Mouse (Mus musculus) heart, postnatal 4 days (tissue): ENCODE measurements around the gene Tlx3. TPM values are rescaled to one million over a fixed set of nuclear protein-coding genes. Genes with fewer than 3 reads are reported as not detected.

ENCODE experiments used
- DNase-seq: peaks from one replicate; pipeline ENCODE4 v3.0.0; 2021
- total RNA-seq, 2 experiments: library from RNA; stranded (reverse); gene quantifications; 2 replicates each; pipeline ENCODE4 v1.2.3; 2021

Gene Tlx3
- total RNA-seq, 2 experiments from 2014 or later: not detected

DNA sequence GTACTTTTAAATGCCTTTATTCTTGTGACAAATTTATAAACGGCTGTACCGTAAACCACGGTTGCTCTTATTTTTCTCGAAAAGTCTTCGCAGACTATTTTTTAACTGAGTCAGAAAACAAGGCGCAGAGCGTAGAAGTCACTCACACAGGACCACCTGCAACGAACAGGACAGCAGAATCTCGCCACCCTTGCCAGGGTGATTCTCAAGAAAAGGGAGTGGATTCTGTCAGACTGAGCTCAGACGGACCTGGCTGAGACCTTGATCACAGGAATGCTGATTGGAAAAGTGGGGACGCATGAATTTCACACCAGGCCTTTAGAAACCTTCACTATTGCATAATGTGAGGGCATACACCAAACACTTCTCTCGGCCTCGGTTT, 6.3 kb downstream of the Tlx3 start:
- no peak for DNase-seq

DNA sequence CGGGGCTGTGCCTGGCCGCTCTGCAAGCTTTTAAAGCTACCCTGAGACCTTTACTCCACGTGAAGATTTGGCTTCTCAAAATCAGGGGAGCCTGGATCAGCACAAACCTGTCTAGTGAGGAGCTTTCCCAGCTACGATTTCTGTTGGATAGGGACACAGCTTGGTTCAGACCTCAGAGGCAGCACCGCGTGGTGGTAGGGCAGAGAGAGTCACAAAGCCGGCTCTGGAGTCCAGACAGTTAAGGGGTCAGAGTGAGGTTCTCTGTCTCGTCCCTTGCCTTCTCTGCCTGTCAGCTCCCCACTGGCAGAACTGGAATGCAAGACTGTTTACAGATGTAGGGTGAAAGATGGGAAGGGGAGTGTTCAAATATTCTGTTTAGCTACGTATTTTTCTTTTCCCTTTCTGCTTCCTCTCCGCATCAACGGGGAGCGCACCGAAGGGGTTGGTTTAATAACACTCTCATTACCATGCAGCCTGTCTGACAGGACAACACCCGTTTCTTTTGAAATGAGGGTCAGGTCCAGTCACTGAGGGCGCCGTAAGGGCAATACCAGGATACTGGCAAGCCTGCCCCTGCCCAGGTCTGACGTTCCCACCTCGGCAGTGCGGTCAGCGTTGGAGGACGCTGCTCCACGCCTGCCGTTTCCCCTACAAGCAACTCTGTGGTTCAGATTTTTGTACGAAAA, 6.8 kb downstream of the Tlx3 start:
- DNase-seq: no peak

DNA sequence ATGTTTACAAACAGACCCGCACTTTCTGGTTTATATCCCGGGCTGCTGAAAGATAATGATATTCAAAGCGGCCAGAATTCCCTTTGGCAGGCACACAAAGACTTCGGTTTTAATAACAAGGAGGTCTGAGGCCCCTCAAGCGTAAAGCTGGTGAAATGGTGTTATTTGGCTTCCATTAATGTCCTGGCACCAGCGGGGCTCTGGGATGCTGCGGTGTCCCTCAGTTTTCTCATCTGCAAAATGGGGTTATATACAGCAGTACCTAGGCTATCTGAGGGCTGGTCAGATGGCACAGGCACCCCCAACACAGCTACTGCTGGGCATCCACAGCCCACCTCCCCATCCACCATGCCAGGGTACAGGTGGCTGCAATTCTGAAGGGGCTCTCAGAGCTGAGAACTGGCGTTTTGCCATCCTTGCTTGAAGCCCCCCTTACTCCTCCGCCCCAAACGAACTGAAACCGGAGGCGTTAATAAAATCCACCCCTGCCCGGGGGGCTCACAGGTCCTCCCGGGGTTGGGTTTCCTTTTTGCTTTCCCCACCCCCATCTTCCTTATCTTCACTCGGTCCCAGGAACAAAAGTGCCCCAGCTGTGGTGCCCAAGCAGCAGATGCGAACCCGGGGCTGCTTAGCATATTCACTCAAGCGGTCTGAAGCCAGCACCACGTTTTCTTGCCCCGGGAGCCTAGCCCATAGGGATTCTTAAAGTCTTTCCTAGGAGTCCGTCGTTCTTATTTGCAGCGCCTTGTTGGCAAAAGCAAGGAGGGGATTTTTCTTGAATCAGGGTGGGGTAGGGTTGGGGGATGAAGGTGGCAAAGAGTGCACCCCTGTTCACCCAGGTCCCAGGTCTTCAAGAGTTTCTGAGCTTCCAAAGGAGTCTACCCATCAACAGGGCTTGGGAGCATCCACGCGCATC, 7.6 kb downstream of the Tlx3 start:
- no peak for DNase-seq

DNA sequence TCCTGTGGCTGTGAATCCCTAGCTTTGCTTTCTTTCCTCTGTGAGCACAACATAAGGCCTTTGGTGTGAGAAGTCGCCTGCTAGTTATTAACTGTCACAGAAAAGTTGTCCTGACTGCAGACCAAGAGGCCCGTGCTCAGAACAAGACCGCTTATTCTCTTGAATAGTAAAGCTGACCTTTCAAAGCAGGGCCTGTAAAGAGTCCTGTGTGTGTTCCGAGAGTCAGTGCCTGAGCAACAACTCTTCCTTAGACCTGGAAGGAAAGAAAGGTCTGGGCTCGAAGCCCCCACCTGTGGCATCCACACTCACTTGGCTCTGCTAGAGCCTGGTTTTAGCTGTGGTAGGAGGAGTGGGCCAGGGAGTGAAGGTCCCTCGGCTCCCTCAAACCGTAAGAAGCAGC, 8.3 kb downstream of the Tlx3 start:
- DNase-seq: no peak

DNA sequence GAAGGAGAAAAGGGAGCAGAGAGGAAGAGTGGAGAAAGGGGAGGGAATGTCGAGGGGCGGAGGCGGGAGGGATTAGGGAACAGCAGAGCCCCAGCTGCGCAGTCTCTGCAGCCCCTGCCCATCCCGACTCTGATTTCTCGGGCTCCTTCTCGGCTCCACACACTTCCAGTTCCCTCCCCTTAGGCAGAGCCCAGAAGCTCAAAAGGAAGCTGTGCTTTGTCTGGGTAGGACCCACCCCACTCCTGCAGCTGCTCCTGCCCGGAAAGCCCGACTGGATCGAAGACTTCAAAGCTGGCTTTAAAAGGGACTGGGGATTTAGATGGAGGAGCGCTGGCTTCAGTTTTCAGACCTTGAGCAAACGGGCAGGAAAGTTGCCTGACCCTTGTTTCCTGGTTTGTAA, 9.7 kb downstream of the Tlx3 start:
- DNase-seq: no peak

DNA sequence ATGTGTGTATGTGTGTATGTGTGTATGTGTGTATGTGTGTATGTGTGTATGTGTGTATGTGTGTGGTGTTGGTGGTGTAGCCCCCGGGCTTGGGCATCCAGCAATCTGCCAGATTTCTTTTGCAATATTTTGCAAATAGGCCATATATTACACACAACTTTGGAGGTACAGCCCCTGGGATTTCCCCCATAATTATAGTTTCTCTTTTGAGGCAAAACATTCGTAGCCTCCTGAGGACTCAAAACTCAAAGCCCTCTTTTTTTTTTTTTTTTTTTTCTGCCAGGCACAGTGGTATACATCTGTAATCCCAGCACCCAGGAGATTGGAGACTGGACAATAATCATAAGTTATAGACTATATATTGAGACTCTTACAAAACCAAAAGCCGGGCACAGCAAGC, 21.6 kb downstream of the Tlx3 start:
- no peak for DNase-seq

DNA sequence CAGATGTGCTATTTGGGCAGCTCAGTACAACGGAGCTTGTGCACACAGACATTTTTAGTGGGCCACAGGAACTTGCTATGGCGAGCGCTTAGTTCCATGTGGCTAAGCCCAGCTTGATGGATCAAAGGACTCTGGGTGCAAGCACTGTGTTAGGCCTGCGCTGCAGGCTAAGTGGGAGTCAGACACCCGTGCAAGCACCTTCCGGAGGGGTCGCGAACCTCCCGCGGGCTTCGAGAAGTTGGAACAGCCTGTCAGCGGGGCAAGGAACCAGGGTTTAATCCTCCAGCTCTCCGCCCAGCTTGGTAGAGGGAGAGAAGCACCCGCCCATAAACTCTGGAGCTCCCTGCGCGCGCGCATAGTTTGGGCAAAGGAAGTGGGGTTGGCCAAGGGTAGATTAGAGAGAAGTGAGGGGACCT, 22.7 kb downstream of the Tlx3 start:
- peak; percentile 7 for DNase-seq

DNA sequence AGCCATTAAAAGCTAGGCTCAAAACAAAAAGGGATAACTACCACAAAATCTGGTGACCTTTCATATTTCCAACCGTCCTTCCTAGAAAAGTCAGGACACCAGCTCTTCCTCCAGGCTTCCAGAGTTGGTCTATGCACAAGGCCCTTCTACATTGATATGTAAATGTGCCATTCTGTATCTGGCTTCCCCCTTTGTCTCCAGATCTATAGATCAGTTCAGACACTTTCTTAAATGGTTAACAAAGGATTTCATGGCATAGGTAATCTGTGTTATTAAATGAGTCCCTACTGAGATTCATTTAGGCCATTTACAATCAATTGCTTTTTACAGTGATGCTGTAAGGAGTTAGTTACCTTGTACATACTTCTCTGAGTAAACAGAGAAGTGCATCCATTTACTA, 23.6 kb downstream of the Tlx3 start:
- no peak for DNase-seq

DNA sequence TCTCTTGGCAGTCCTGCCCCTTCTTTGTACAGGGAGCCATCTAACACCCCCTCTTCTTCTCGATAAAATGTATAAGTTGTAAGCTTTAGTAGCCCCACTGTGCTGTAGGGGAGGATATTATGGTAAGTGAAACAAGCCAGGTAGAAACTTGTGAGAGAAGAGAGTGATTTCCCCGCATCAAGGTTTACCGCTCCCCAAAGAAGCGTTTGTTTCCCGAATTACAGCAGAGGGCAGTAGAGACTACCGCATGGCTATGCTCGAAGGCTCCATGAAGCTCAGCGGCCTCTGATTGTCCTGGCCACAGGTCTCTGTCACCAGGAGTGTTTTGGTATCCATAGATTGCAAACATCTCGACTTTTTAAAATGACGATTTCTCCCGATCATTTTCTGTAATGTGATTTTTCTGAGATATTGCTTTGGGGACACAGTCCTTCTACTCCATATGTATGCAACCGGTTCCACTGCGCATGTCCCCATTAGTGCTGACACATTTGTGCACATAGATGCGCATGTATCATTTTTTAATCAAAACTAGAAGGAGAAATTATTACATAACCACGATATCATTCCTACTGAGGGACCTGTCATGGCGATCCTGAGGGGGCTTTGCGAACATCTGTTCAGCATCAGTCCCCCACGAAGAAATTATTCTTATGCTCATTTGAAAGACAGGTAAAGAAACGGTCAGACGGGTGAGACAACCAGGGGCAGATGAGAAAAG, 26.7 kb downstream of the Tlx3 start:
- DNase-seq: peak; percentile 66

DNA sequence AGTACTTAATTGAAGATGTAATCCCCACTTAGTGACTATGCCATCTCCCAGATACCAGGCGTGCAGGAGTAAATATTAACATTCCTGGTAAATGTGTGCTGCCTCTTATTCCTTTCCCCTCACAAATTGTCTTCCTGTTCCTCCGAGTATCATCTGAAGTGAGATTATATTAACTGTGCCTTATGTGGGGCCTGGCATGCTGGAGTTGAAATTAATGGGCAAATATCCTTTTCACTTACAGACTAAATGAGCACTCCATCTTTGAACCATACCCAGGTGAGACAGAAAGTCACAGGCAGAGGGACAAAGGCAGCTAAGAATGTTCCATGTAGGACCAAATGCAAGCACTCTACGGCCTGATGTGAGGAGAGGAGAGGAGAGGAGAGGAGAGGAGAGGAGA, 27.6 kb downstream of the Tlx3 start:
- no peak for DNase-seq

DNA sequence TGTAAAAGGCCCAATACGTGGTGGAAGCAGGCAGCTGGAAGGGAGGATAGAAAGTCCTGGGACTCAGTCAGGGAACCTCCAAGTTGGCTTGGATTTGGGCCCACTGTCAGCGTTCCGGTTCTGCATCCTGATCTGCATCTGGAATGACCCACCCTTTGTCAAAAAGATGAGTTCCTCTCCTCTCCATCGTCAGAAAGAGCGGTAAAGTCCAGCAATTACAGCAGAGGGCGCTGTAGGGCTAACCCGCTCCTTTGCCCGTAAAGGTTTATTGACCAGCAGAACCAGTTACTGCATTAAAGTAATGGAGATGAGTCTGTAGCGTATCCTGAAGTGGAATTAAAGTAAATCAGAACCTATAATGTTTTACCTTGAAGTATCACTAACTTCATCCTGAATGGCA, 32.9 kb downstream of the Tlx3 start:
- peak; percentile 67 for DNase-seq

DNA sequence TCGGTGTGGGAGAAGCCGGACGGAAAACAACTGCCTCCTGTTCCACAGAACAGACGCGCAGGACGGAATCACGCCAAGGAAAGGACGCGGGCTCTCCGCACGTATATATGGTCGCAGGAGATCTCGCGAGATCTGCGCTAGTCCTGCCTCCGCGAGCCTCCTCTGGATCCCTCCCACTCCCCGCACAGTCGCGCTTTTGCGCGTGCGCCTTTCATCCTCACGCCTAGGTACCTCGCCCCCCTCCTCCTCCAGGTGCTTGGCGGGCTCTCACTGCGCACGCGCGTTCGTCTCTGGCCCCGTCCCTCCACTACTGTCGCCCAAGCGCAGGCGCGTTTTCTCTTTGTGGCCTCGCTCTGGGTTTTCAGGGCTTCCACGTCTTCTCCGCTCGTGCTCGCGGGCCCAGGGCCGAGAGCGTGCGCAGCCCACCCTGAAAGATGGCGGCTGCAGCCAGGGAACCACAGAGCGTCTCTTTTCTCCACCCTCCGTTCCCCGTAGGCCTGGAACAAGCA, 40.3 kb downstream of the Tlx3 start, which contains the start of gene Npm1:
Gene Npm1, minus strand, starts transcription at position 209 of the 509 bp plus-strand sequence.
- DNase-seq: peak; percentile 99

DNA sequence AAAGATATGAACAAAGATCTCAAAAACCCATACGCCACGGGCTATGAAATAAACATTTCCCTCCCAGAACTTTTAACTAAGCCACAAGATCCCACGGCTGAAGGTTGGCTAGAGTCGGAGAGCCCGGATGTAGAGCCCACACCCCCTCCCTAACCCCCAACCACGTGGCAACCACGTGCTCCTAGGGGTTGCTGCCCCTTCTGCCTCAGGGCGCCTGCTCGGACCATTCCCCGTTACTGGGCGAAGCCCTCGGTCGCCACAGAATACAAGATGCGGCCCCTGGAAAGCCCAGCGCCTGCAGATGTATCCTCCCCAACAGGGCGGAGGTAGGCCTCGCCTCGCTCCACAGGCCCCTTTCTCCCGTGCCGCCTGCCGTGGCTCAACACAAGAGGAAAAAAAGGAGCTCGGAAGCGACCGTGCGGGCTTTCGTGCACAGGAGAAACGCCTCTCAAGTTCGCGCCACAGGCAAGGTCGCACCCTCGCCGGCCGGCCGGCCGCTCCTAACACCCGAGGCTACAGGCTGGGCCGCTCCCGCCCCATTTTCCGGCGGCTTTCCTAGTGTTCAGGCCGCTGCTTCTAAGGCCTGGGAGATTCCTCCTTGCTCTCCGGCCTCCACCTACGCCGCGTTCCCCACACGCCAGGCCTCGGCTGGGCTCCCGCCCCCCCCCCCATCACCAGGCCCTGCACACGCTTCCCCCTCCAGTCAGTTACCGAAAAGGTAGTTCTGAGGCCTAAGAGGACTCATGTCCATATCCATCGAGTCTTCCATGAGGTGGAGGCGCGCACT, 41.0 kb downstream of the Tlx3 start:
- DNase-seq: peak; percentile 78

DNA sequence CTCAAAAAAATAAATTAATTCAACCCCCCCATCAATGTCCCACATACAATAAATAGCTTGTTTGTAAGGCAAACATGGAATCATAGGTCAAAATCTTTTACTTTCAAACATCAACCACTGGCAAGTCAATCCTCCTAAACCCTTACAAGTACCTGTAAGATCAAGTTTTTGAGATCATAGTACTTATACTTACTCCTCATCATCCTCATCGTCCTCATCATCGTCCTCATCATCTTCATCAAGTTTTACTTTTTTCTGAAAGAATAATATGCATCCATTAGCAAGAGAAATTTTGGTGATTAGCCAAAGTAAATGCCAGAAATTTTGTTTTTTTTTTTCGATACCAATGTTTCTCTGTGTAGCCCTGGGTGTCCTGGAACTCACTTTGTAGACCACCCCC, 43.6 kb downstream of the Tlx3 start:
- DNase-seq: no peak

DNA sequence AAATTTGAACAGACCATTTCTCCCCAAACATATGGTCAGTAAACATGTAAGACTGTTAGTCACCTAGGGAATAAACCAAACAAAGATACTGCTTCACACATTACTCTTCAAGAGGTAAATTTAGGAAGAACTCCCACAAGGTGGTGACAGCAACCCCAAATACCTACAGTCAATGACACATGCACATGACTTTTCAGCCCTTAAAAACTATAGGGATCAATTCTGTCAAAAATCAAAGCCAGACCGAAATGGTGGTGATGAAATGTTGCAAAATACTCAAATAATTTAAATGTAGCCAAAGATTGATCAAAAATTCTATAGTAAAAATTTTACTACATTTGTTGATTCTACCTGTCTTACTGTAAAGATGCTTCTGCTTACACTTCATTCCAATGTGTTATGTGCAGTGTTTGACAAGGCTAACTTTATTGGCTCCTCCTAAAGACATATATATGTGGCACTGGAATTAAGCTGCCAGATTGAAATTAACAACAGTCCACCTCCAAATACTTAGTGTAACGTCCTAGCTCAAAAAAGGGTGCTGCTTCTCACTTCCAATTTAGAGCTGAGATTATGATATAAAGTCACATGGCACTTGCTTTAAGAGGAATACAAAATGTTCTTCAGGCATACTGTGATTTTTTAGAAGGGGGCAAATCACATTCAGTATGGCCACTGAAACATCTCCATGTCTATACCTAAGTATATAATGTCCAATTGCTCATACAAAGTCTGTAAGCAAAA, 45.8 kb downstream of the Tlx3 start:
- DNase-seq: no peak

DNA sequence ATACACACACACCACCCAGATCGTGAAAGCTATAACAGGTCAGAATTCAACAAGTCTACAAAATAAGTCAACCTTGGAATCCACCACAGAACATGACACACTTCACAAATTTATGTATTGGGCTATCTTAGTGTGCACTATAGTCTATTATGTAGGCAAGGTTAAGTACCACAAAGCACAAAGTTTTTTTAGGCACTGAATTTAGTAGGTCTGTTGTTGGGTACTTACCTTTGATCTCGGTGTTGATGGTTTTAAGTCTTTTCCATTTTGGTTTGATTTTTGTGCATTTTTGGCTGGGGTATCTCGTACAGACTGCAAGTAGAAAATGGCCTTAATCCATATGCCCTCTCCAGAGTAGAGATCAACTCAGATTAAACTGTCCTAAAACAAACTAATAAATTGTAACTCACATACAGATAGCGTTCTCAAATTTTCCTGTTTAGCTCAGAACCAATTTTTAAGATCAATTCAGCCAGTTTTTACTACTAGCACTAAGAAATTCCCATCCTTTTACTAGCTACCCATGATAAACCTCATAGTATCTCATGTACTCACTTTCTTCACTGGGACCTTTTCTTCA, 46.9 kb downstream of the Tlx3 start:
- DNase-seq: no peak

DNA sequence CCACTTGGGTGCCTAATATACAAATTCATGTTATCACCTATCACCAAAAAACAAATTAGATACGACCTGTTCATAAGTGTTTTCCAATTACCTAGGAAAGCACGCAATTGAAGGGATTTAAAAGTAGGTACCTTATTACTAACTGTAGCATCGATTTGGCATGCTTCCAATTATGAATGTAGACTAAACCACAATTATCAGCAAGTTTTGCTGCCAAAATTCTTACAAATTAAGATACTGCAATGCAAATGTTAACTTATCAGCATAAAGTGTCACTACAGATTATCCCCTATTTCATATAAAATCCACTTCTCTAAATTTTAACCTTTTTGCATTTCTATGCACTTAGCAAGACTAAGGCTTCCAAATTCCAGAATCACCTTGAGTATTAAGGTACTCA, 48.9 kb downstream of the Tlx3 start:
- no peak for DNase-seq

DNA sequence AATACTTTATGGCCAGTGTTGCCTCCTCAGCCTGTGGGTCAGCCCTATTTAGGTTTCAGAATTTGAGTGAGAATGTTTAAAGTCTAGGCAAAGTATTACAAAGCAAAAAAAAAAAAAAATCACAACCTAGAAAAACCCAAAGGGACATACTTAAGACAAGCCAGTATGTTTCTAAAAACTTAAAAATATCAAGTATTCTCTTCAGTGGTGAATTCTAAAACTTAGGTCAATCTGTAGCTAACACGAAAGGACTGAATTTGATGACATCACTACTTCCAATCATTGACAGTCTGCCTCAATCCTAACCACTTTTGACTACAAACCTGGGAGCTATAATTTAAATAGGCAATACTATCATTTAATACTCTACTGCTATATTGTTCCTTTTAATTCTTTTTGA, 50.4 kb downstream of the Tlx3 start:
- DNase-seq: no peak

DNA sequence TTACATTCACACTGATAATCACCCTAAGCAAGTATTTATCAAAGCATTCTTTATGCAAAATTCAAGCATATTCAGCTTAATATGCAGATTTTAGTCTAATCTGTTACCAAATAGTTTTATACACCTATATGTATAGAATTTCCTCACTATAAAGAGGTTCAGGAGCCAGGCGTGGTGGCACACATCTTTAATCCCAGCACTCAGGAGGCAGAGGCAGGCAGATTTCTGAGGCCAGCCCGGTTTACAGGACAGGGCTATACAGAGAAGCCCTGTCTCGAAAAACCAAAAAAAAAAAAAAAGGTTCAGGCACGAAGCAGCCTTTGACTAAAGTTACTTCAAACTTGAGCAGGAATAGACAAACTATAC, 51.6 kb downstream of the Tlx3 start:
- no peak for DNase-seq

DNA sequence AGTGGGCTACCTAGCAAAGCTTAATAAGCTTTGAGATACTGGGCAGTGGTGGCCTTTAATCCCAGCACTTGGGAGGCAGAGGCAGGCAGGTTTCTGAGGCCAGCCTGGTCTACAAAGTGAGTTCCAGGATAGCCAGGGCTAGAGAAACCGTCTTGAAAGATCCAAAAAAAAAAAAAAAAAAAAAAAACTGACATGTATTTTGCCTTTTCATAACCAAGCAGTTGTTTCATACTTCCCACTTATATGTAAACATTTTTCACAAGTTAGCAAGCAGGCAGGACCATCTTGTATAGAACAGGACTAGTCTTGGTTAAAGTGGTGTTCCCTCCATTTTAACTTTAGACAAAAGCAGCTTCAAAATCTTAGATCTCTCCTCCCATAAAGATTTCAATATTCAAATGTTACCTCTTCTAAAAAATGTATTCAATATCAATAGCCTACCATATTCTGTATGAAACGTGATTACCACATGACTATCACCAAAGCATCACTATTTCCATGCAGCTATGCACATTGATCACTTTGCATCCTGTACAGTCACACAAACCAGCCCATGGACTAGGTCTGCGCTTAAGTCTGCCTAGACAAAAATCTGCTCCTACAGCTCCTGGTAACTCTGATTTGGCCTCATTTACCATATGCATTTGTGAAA, 52.1 kb downstream of the Tlx3 start:
- no peak for DNase-seq
